Mouse (Mus musculus): ENCODE measurements around the gene Cdc14a. TPM values are rescaled to one million over a fixed set of nuclear protein-coding genes. Genes with fewer than 3 reads are reported as not detected.

The Cdc14a gene
- polyA plus RNA-seq (2012; rRNA removed; ENCODE audit: low replicate concordance) = 4.5 and 8.8 TPM in 2 replicates

DNA sequence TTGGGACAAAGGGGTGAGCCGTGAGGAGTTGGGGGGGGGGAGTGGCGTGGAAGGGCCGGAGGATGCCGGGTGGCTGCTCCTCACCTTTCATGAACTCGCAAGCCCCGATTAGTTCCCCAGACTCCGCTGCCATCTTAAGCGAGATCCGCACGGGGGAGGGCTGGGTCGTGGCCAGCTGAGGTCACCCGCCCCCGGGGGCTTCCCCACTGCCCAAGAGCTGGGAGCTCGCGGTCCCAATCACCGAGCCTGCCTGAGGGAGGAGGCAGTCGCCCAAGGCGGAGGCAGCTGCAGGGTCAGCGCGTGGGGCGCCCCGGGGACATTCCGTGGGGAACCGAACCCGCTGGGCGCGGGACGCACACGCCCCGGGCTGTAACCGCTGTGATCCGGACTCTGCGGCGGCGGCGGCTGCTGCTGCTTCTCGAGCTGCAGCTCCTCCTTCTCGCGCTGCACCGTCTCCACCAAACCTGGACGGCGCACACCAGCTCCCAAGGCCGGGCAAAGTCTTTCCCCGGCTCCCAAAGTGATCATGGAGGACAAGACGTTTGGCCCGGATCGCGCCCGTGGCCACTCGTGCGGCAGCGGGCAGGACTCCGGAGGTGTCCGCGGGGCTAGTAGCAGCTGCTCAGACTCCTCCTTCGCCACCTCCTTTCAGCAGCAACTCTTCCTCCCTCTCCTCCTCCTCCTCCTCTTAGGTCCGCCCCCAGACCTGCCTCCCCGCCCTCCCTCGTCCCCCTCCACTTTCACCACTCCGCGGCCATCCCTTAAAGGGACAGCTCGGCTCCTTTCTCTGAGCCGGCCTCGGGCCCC is at the start of gene Cdc14a:
Cdc14a (minus strand) TSS at position 680 of the 807 bp plus-strand sequence.

GRCm38 (mm10) chr3:116253077-116253531 is 170.7 kb downstream of the Cdc14a start, which contains the start of gene Gpr88:
Gene Gpr88, minus strand, starts transcription at chr3:116253503.

Other genes starting within 250 kb of the Cdc14a start
- gene Gpr88, start 170.5 kb downstream of the Cdc14a start, polyA plus RNA-seq (2012; rRNA removed; ENCODE audit: low replicate concordance) = 0.85 and 3.5 TPM in 2 replicates
- gene Rtca, start 84.2 kb upstream of the Cdc14a start, polyA plus RNA-seq (2012; rRNA removed; ENCODE audit: low replicate concordance) = 19.5 and 31.3 TPM in 2 replicates
- gene Dbt, start 89.0 kb upstream of the Cdc14a start, polyA plus RNA-seq (2012; rRNA removed; ENCODE audit: low replicate concordance) = 8.4 and 20.7 TPM in 2 replicates
- gene Lrrc39, start 138.9 kb upstream of the Cdc14a start, polyA plus RNA-seq (2012; rRNA removed; ENCODE audit: low replicate concordance) = 2.3 and 16.0 TPM in 2 replicates
- gene Sass6, start 170.9 kb upstream of the Cdc14a start, polyA plus RNA-seq (2012; rRNA removed; ENCODE audit: low replicate concordance) = 0.80 and 2.1 TPM in 2 replicates
- gene Trmt13, start 190.6 kb upstream of the Cdc14a start, polyA plus RNA-seq (2012; rRNA removed; ENCODE audit: low replicate concordance) = 3.7 and 7.0 TPM in 2 replicates
- 13.4 and 30.2 TPM in 2 replicates for gene Mfsd14a, start 238.6 kb upstream of the Cdc14a start, polyA plus RNA-seq (2012; rRNA removed; ENCODE audit: low replicate concordance)

All from mammary gland, adult 2 months (tissue).